Mouse (Mus musculus) limb, embryonic 15.5 days (tissue): Measurements from ENCODE around the gene Eng. TPM values are rescaled to one million over a fixed set of nuclear protein-coding genes. Genes with fewer than 3 reads are reported as not detected.

Experiments
- ATAC-seq: fragments of 200-750 bp; cut with Nextera tagmentation; 2 replicates; pipeline ENCODE4 v1.8.0; 2017; ENCODE audit warnings: low read depth, moderate TSS enrichment; ENCODE audit not compliant: insufficient number of reproducible peaks, low FRiP score, low TSS enrichment
- H3K27ac ChIP-seq: fragments of 300-500 bp; sonication (generic); 2 replicates; pipeline ENCODE4 v1.5.1; 2015; ENCODE audit warnings: moderate library complexity, mild to moderate bottlenecking, inconsistent platforms
- H3K27me3 ChIP-seq: fragments of 300-500 bp; sonication (generic); 2 replicates; pipeline ENCODE4 v1.6.1; 2015; ENCODE audit warnings: inconsistent platforms
- H3K36me3 ChIP-seq: fragments of 300-500 bp; sonication (generic); 2 replicates; pipeline ENCODE4 v1.6.1; 2015; ENCODE audit warnings: inconsistent platforms
- H3K4me1 ChIP-seq: fragments of 300-500 bp; sonication (generic); 2 replicates; pipeline ENCODE4 v1.6.1; 2015; ENCODE audit warnings: inconsistent platforms
- H3K4me2 ChIP-seq: fragments of 300-500 bp; sonication (generic); 2 replicates; pipeline ENCODE4 v1.6.1; 2015; ENCODE audit warnings: mild to moderate bottlenecking, inconsistent platforms
- H3K4me3 ChIP-seq: fragments of 300-500 bp; sonication (generic); 2 replicates; pipeline ENCODE4 v1.5.1; 2015; ENCODE audit warnings: mild to moderate bottlenecking, inconsistent platforms
- H3K9ac ChIP-seq: fragments of 300-500 bp; sonication (generic); 2 replicates; pipeline ENCODE4 v1.6.1; 2015; ENCODE audit warnings: inconsistent platforms
- H3K9me3 ChIP-seq: fragments of 300-500 bp; sonication (generic); 2 replicates; pipeline ENCODE4 v1.6.1; 2016; ENCODE audit warnings: inconsistent platforms
- WGBS: fragments of 180-500 bp; shearing (Covaris S2); methylation state at CpG from one replicate; pipeline ENCODE4 v1.1.7; 2015; 5-methylcytosine and 5-hydroxymethylcytosine counted together
- polyA plus RNA-seq: library from polyadenylated mRNA; unstranded; fragments of >200 nt; fragmentation: Nextera tagmentation; extraction: Ambion mirVana; gene quantifications from 2 replicates; pipeline ENCODE4 v1.2.1, GENCODE M21; 2015

Eng gene
- polyA plus RNA-seq, 1 experiment from 2014 or later: 64.6 TPM

DNA sequence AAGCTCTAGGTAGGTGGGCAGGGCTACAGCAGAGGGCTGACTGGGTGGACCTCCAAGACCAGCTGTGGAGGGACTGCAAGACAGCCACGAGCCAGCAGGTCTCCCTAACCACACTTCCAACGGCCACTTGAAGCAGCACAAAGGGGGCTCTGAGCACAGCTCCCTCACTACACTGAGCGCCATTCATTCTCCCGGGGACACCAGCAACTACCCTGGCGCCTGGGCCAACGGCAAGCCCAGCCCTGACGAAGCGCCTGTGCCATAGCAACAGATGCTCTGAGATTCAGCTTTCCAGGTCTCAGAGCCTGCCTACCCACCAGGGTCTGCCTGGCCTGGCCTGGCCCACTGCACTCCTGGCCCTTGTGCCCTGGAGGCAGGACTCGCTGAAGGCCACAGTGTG lies 72.4 kb downstream of the Eng start:
- peak overlapping the region; percentile 40 for H3K27ac ChIP-seq
- no peak overlapping the region for H3K4me2 ChIP-seq
- H3K4me3 ChIP-seq: no peak overlapping the region
- H3K9me3 ChIP-seq: no peaks in the 10 kb centered on the region
- H3K27me3 ChIP-seq: no peaks in the 10 kb centered on the region
- peak; percentile 58; the same call in 1 of the 2 replicates for ATAC-seq
- peaks cover 38% of the 10 kb centered on the region for H3K4me1 ChIP-seq
- no peak overlapping the region for H3K9ac ChIP-seq
- 52% methylated on average over 9 of the region's 9 CpGs for WGBS
- H3K36me3 ChIP-seq: no peaks in the 10 kb centered on the region

DNA sequence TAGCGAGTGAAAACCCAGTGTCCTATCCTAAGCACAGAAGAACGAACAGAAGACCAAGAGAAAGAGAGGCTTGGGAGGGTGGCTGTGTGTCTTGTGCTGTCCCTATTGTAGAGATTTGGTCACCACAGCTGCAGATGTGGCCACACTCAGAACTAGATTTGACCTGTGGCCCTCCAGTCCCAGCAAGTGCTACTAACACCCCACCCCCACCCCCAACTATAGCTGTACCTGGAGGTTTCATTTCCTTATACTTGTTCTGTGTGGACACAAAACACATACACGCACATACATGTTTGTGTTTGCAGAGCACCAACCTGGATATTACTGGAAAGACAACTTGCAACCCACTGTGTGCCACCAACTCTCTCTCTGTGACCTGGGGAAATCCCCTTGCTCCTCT lies 73.7 kb downstream of the Eng start:
- no peak overlapping the region for H3K27ac ChIP-seq
- peaks cover 25% of the 10 kb centered on the region for H3K4me1 ChIP-seq
- ATAC-seq: no peak
- no peak overlapping the region for H3K9ac ChIP-seq
- no peak overlapping the region for H3K4me2 ChIP-seq
- H3K36me3 ChIP-seq: no peaks in the 10 kb centered on the region
- H3K4me3 ChIP-seq: no peak overlapping the region
- WGBS: 87% methylated on average over 3 of the region's 3 CpGs
- no peaks in the 10 kb centered on the region for H3K9me3 ChIP-seq
- H3K27me3 ChIP-seq: no peaks in the 10 kb centered on the region

DNA sequence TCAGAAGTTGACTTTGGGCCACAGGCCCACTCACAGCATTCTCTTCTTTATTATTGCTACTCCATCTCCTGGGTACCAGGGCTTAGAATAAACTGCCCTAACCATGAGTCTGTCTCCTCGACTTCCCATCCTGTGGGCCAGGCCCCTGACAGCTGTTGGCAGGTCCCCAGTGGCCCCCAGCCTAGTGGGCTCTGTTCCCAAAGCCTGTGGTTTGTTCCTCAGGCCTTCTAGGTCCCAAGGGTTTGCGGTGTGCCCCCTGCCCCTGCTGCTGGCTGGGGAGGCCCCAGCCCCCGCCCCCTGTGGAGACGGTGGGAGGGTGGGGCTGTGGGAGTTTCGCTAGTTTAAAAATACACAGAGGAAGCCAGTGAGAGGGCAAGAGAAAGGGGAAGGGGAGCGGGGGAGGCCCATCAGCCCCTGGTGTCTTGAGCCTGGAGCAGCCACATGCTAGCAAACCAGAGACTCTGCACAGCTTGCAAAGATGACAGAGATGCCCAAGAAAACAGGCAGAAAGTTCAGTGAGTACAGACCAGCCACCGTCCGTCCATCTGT lies 74.4 kb downstream of the Eng start, which contains the start of gene Sh2d3c:
Sh2d3c (plus strand) TSS at position 375 of the 549 bp plus-strand sequence.
- Histone ChIP-seq H3K9me3 (no peaks in the 10 kb centered on the region), H3K4me2 (peak within 1 kb of the TSS; percentile 22), H3K9ac (no peak within 1 kb of the TSS), H3K4me1 (peaks cover 22% of the 10 kb centered on the region), H3K36me3 (no peaks in the 10 kb centered on the region), H3K27ac (peak within 1 kb of the TSS; percentile 63), H3K4me3 (peak within 1 kb of the TSS; percentile 9), H3K27me3 (no peaks in the 10 kb centered on the region)
- 0 out of 2 replicates have a peak, but pooled peaks have one; percentile 7 for ATAC-seq
- 35% methylated on average over 8 of the region's 8 CpGs for WGBS

DNA sequence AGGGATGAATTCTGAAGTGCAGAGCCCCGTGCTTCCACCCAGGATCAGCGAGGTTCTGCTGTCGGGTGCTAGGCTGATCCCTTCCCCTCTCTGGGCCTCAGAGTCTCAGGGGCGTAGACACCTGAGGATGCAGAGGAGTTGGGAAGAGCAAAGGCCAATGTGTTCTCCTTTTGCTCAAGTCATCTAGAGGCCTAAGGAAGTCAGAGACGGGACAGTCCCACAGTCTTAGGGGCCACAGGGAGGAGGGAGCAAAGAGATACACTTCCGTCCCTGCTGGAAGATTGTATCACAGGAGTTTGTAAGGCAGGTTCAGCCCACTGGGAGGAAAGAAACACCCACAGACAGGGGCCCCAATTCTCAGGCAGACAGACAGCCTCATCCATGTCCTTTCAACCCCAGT lies 75.7 kb downstream of the Eng start:
- no peaks in the 10 kb centered on the region for H3K36me3 ChIP-seq
- 0 out of 2 replicates have a peak overlapping the region, but pooled peaks have one; percentile 13 for H3K4me2 ChIP-seq
- H3K9ac ChIP-seq: no peak overlapping the region
- H3K4me3 ChIP-seq: peak overlapping the region; percentile 9; the same call in 1 of the 2 replicates
- no peak for ATAC-seq
- H3K27ac ChIP-seq: no peak overlapping the region
- H3K9me3 ChIP-seq: no peaks in the 10 kb centered on the region
- 50% methylated on average over 6 of the region's 6 CpGs for WGBS
- H3K27me3 ChIP-seq: no peaks in the 10 kb centered on the region
- H3K4me1 ChIP-seq: peaks cover 23% of the 10 kb centered on the region

DNA sequence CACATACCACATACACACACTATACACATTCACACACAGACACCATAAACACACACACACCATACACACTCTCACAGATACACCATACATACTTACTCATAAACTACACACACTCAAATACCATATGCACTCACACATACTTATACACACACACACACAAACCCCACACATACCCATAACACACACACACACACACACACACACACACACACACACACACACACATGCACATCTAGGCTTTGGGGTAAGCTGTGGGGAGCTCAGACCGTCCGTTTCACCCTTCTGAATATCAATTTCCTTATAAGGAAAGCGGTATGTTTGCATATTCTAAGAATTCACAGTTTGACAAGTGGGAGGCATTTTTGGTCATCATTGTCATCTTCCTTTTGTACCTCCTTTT lies 76.2 kb downstream of the Eng start:
- no peaks in the 10 kb centered on the region for H3K36me3 ChIP-seq
- ATAC-seq: no peak
- H3K27me3 ChIP-seq: no peaks in the 10 kb centered on the region
- 60% methylated on average over 3 of the region's 3 CpGs for WGBS
- no peak overlapping the region for H3K27ac ChIP-seq
- H3K4me3 ChIP-seq: no peak overlapping the region
- no peak overlapping the region for H3K9ac ChIP-seq
- no peaks in the 10 kb centered on the region for H3K9me3 ChIP-seq
- no peak overlapping the region for H3K4me2 ChIP-seq
- H3K4me1 ChIP-seq: peaks cover 27% of the 10 kb centered on the region

DNA sequence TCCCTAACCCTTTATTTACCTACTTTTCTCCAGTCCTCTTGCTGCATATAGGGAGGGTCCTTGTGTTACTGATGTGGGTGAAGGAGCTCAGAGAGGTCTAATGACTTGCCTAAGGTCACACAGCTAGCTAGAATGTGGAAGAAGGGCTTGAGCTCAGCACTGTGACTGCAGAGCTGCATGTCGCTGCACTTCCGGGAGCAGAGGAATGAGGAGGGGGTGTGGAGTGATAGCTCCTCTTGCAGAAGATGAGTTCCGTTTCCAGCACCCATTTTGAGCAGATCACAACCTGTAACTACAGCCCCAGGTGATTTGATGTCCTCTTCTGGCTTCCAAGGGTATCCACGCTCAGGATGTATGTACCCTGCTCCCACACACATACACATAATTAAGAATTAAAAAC lies 77.8 kb downstream of the Eng start:
- Histone ChIP-seq H3K36me3 (no peaks in the 10 kb centered on the region), H3K27me3 (no peaks in the 10 kb centered on the region), H3K27ac (no peak overlapping the region), H3K4me2 (no peak overlapping the region), H3K4me3 (no peak overlapping the region), H3K4me1 (peaks cover 37% of the 10 kb centered on the region), H3K9ac (no peak overlapping the region), H3K9me3 (no peaks in the 10 kb centered on the region)
- ATAC-seq: no peak
- 75% methylated on average over 4 of the region's 4 CpGs for WGBS

DNA sequence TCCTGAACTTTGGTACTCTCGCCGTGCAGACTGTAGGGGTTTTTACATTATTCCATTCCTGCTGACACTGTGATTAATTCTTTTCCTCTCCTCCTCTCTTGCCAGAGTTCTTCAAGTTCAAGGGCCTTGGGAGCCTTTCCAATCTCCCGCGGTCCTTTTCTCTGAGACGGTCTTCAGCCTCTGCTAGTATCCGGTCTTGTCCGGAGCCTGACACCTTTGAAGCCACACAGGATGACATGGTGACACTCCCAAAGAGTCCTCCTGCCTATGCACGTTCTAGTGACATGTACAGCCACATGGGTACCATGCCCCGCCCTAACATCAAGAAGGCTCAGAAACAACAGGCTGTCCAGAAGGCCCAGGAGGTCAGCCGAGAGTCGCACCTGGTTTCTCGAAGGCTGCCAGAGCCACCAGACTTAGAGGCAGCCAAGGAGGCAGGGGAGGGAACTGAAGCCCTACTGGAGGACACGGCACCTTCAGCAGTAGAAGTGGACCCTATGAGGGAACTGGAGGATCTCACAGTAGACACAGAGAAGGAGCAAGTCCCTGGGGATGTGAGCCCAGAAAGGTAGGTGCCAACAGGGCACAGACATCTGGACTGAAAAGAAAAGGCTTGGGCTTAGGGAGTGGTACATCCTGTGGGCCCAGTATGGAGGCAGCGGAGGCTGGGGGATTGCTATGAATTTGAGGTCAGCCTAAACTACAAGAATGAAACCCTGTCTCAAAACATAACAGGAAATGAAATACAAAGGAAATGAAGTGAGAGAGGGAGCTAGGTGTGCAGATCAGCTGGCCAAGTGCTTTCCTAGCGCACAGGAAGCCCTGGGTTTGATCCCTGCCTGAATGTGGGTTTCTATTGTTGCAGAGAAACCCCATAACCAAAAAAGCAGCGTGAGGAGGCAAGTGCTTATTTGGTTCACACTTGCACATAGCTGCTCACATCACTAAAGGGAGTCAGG lies 78.7 kb downstream of the Eng start:
- H3K4me1 ChIP-seq: peaks cover 37% of the 10 kb centered on the region
- no peaks in the 10 kb centered on the region for H3K27me3 ChIP-seq
- H3K9ac ChIP-seq: no peak overlapping the region
- 76% methylated on average over 16 of the region's 16 CpGs for WGBS
- H3K36me3 ChIP-seq: no peaks in the 10 kb centered on the region
- ATAC-seq: no peak
- no peak overlapping the region for H3K4me2 ChIP-seq
- no peaks in the 10 kb centered on the region for H3K9me3 ChIP-seq
- no peak overlapping the region for H3K27ac ChIP-seq
- H3K4me3 ChIP-seq: no peak overlapping the region

DNA sequence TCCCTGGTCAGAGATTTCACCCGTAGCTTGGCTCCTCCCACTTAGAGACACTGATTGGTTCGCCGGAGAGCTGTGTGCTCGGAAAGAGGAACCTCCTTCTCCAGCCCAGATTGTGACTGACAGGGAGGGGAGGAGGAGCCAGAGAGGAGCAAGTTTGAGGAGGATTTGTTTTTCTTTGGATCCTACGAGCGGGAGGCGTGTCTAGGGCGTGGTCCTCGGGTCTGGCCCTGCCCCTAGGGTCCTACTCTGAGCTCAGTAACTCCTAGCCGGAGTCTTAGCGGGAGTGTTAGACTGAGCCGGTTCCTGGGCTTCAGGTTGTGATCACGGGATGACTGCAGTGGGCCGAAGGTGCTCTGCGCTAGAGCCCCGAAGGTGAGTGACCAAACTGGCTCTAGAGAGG lies 81.0 kb downstream of the Eng start:
- Histone ChIP-seq H3K36me3 (no peaks in the 10 kb centered on the region), H3K9ac (peak overlapping the region; percentile 28; the same call in 1 of the 2 replicates), H3K4me1 (peaks cover 40% of the 10 kb centered on the region), H3K27me3 (no peaks in the 10 kb centered on the region), H3K4me3 (peak overlapping the region; percentile 41), H3K27ac (peak overlapping the region; percentile 72), H3K4me2 (peak overlapping the region; percentile 54), H3K9me3 (no peaks in the 10 kb centered on the region)
- ATAC-seq: peak; percentile 94
- WGBS: 2% methylated on average over 16 of the region's 16 CpGs

DNA sequence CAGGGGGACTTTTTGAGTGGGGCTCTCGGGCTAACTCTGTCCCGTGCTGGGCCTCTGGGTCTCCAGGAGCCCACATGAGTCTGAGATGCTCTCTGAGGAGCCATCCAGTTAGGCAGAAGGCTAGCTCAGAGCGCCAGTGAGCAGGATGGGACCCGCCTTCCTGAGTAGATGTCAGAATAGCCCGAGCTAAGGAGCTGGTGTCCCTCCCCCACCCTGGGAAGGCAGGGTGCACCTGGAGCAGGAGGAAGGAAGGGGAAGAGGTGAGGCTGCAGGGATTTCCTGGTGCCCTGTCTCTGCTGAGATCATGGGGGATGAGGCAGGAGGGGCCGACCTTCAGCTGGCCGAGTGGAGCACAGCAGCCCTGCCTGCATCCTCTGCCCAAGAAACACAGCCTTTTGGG lies 82.1 kb downstream of the Eng start:
- 49% methylated on average over 7 of the region's 7 CpGs for WGBS
- H3K4me2 ChIP-seq: peak overlapping the region; percentile 54; the same call in 1 of the 2 replicates
- no peaks in the 10 kb centered on the region for H3K9me3 ChIP-seq
- no peak overlapping the region for H3K9ac ChIP-seq
- no peak for ATAC-seq
- H3K27ac ChIP-seq: no peak overlapping the region
- no peaks in the 10 kb centered on the region for H3K36me3 ChIP-seq
- no peaks in the 10 kb centered on the region for H3K27me3 ChIP-seq
- peaks cover 40% of the 10 kb centered on the region for H3K4me1 ChIP-seq
- H3K4me3 ChIP-seq: peak overlapping the region; percentile 41

DNA sequence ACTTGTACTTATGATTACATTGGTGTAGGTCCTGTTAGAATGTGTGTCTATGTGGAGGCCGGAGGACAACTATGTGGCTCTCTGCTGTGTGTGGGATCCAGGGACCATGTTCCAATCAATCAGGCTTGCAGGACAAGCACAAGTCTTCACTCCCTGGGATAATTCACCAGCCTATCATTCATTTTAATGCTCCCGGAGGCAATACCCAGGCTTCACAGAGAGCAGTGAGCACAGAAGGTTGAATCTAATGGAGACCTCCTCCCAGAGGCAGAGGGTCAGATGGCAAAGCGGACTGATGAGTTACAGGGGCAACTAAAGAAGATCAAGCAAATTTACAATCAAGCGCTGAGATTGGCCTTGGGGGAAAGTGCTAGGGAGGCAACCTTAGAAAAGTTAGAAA lies 83.2 kb downstream of the Eng start:
- Histone ChIP-seq H3K36me3 (no peaks in the 10 kb centered on the region), H3K4me1 (peaks cover 42% of the 10 kb centered on the region), H3K4me3 (no peak overlapping the region), H3K4me2 (no peak overlapping the region), H3K9ac (no peak overlapping the region), H3K27ac (peak overlapping the region; percentile 79), H3K27me3 (no peaks in the 10 kb centered on the region), H3K9me3 (no peaks in the 10 kb centered on the region)
- ATAC-seq: no peak
- WGBS: 54% methylated on average over 4 of the region's 4 CpGs

DNA sequence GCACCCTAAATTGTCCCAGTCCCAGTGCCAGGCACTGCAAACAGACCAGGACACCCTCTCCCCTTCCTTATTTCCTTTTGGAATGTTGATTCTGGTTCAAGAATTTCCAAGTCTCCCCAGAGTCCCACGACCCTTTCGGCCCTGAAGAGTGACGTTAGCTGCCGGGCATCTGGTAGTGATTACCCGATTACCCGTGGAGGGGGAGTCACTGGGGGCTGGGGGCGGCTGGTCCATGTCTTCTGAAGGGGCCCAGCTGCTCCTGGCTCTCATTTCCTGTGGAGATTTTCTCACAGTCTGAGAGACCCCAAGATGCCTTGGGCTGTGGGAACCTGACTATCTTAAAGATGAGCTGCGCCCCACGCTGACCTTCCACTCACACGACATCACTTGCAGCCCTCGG lies 84.5 kb downstream of the Eng start:
- no peaks in the 10 kb centered on the region for H3K9me3 ChIP-seq
- no peak overlapping the region for H3K4me3 ChIP-seq
- 0 out of 2 replicates have a peak overlapping the region, but pooled peaks have one; percentile 19 for H3K4me2 ChIP-seq
- no peak for ATAC-seq
- H3K27ac ChIP-seq: peak overlapping the region; percentile 79
- 14% methylated on average over 11 of the region's 11 CpGs for WGBS
- no peaks in the 10 kb centered on the region for H3K27me3 ChIP-seq
- no peaks in the 10 kb centered on the region for H3K36me3 ChIP-seq
- peaks cover 43% of the 10 kb centered on the region for H3K4me1 ChIP-seq
- no peak overlapping the region for H3K9ac ChIP-seq

DNA sequence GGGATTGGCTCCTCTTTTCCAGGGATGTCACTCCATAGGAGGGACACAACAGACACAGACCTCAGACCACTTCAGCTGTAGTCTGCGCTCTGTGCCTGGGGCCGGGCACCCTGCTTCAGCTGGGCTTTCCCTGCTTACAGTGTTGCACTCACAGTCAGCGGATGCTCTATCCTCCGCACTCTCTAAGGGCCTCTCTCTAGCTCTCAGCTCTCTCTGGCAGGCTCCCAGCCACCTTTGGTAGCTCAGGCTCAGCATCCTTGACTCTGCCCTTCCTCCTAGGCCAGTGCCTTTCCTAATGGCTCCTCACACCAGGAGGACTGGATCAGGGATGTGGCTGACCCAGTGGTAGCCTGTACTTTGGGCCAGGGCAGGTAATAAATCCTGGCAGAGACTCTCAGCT lies 85.5 kb downstream of the Eng start:
- 60% methylated on average over 4 of the region's 4 CpGs for WGBS
- Histone ChIP-seq H3K4me2 (no peak overlapping the region), H3K36me3 (no peaks in the 10 kb centered on the region), H3K9me3 (no peaks in the 10 kb centered on the region), H3K27me3 (no peaks in the 10 kb centered on the region), H3K9ac (no peak overlapping the region), H3K27ac (0 out of 2 replicates have a peak overlapping the region, but pooled peaks have one; percentile 38), H3K4me1 (peaks cover 43% of the 10 kb centered on the region), H3K4me3 (no peak overlapping the region)
- ATAC-seq: no peak
